Mouse (Mus musculus) liver, embryonic 15.5 days (tissue): ENCODE measurements around the gene Hesx1. TPM values are rescaled to one million over a fixed set of nuclear protein-coding genes. Genes with fewer than 3 reads are reported as not detected.
A peak's percentile ranks its signal among the peaks of the same experiment; 100 is the strongest.
"Not testable (repeated sequence)": the region's sequence is repeated elsewhere in the genome, so short reads cannot be mapped to it uniquely, and the experiment has no call there.

ENCODE experiments used
- ATAC-seq: fragments of 200-750 bp; cut with Nextera tagmentation; 2 replicates; pipeline ENCODE4 v1.8.0; 2017; ENCODE audit warnings: moderate number of reproducible peaks, mild to moderate bottlenecking, moderate library complexity; ENCODE audit not compliant: insufficient read depth
- H3K27ac ChIP-seq: fragments of 300-500 bp; sonication (generic); replicated peaks from 2 replicates; pipeline ENCODE4 v1.5.1; 2015; ENCODE audit warnings: mild to moderate bottlenecking, inconsistent platforms
- H3K27me3 ChIP-seq: fragments of 300-500 bp; sonication (generic); 2 replicates; pipeline ENCODE4 v1.6.1; 2015; ENCODE audit warnings: mild to moderate bottlenecking, inconsistent platforms
- H3K36me3 ChIP-seq: fragments of 300-500 bp; sonication (generic); replicated peaks from 2 replicates; pipeline ENCODE4 v1.6.1; 2015; ENCODE audit warnings: moderate library complexity, mild to moderate bottlenecking, inconsistent platforms
- H3K4me1 ChIP-seq: fragments of 300-500 bp; sonication (generic); replicated peaks from 2 replicates; pipeline ENCODE4 v1.6.1; 2015; ENCODE audit warnings: inconsistent platforms
- H3K4me2 ChIP-seq: fragments of 300-500 bp; sonication (generic); 2 replicates; pipeline ENCODE4 v1.6.1; 2015; ENCODE audit warnings: moderate library complexity, mild to moderate bottlenecking, inconsistent platforms
- H3K4me3 ChIP-seq: fragments of 300-500 bp; sonication (generic); replicated peaks from 2 replicates; pipeline ENCODE4 v1.5.1; 2015; ENCODE audit warnings: mild to moderate bottlenecking, inconsistent platforms
- H3K9ac ChIP-seq: fragments of 300-500 bp; sonication (generic); 2 replicates; pipeline ENCODE4 v1.6.1; 2015; ENCODE audit warnings: moderate library complexity, mild to moderate bottlenecking, inconsistent platforms
- H3K9me3 ChIP-seq: fragments of 300-500 bp; sonication (generic); replicated peaks from 2 replicates; pipeline ENCODE4 v1.6.1; 2016; ENCODE audit warnings: inconsistent platforms
- WGBS: fragments of 180-500 bp; shearing (Covaris S2); methylation state at CpG from one replicate; pipeline ENCODE4 v1.1.7; 2015; ENCODE audit warnings: mixed read lengths; ENCODE audit not compliant: insufficient replicate concordance; 5-methylcytosine and 5-hydroxymethylcytosine counted together
- polyA plus RNA-seq: library from polyadenylated mRNA; unstranded; fragments of >200 nt; fragmentation: Nextera tagmentation; extraction: Ambion mirVana; gene quantifications from 2 replicates; pipeline ENCODE4 v1.2.1, GENCODE M21; 2015

The Hesx1 gene
- polyA plus RNA-seq, result 6.1 and 7.0 TPM in 2 replicates

- no peak within 1 kb of the TSS for H3K27ac ChIP-seq
Observed at GRCm38 (mm10) chr14:26994211-26994741, at the start of gene Hesx1. Hesx1 (plus strand) TSS chr14:26994416.

GRCm38 (mm10) chr14:26956139-26956538 is 38.1 kb upstream of the Hesx1 start:
- not testable (repeated sequence) for H3K27ac ChIP-seq, H3K4me2 ChIP-seq, H3K9ac ChIP-seq, H3K36me3 ChIP-seq, H3K27me3 ChIP-seq, H3K9me3 ChIP-seq, H3K4me1 ChIP-seq, ATAC-seq, H3K4me3 ChIP-seq
- WGBS, result 79% methylated on average over 2 of the region's 2 CpGs

More at GRCm38 (mm10) chr14:26994211-26994741, at the start of gene Hesx1:
- Histone ChIP-seq H3K9me3 (no peaks in the 10 kb centered on the region), H3K36me3 (no peaks in the 10 kb centered on the region), H3K27me3 (no peaks in the 10 kb centered on the region), H3K4me1 (peaks cover 11% of the 10 kb centered on the region), H3K9ac (no peak within 1 kb of the TSS), H3K4me2 (peak within 1 kb of the TSS; percentile 63), H3K4me3 (peak within 1 kb of the TSS; percentile 37)
- peak; percentile 65 for ATAC-seq
- WGBS, result under 1% methylated on average over 16 of the region's 16 CpGs

DNA sequence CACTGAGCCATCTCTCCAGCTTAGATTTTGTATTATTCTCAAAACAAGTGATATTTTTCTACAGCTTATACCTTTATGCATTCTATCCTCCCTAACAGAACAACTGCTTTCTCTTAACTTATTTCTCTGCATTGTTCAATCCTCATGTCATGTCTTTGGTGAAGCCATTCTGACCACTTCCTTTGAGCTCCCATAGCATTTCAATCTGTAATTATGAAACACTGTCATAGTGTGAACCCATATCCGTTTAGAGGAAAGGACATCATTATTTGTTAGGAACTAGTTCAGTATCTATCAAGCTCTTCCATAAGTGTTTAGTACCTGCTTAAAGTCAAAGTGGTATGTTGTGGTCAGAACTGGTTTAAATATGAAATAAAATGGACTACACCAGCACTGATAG is 33.7 kb upstream of the Hesx1 start:
- H3K27ac ChIP-seq, result no peak overlapping the region
- H3K4me1 ChIP-seq, result no peaks in the 10 kb centered on the region
- ATAC-seq, result no peak
- no peak overlapping the region for H3K9ac ChIP-seq
- no peak overlapping the region for H3K4me3 ChIP-seq
- no peaks in the 10 kb centered on the region; the same call in 1 of the 2 replicates for H3K36me3 ChIP-seq
- 52% methylated on average over 1 of the region's 1 CpGs for WGBS
- H3K9me3 ChIP-seq, result no peaks in the 10 kb centered on the region
- H3K27me3 ChIP-seq, result no peaks in the 10 kb centered on the region
- no peak overlapping the region for H3K4me2 ChIP-seq

DNA sequence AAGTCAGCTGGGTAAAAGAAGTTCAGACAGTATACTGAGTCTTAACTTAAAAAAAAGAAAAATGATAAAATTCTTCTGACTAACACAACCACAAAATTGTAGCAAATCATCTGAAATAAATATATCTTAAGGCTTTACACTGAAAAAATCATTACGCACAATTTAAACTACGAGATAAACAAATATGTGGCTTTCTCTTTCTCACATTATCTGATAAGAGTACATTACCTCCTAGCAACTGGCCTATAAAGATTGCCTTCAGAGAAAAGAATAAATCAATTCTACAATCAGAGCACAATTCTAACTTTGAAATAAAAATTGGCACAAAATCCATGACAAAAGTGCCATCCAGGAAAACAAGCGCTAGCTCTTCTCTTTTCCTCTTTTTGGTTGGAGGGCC is 25.1 kb upstream of the Hesx1 start:
- Histone ChIP-seq H3K4me3 (peak overlapping the region; percentile 82), H3K4me2 (peak overlapping the region; percentile 99), H3K27me3 (peaks cover 12% of the 10 kb centered on the region; the same call in 1 of the 2 replicates), H3K9ac (no peak overlapping the region), H3K4me1 (peaks cover 24% of the 10 kb centered on the region), H3K9me3 (no peaks in the 10 kb centered on the region), H3K27ac (no peak overlapping the region), H3K36me3 (no peaks in the 10 kb centered on the region)
- WGBS, result 40% methylated on average over 3 of the region's 3 CpGs
- no peak for ATAC-seq

- Histone ChIP-seq H3K27me3 (peaks cover 12% of the 10 kb centered on the region; the same call in 1 of the 2 replicates), H3K27ac (peak overlapping the region; percentile 68), H3K9ac (peak overlapping the region; percentile 80), H3K4me2 (peak overlapping the region; percentile 99), H3K9me3 (no peaks in the 10 kb centered on the region), H3K4me3 (peak overlapping the region; percentile 82), H3K36me3 (no peaks in the 10 kb centered on the region), H3K4me1 (peaks cover 24% of the 10 kb centered on the region)
- peak; percentile 74 for ATAC-seq
- under 1% methylated on average over 62 of the region's 62 CpGs for WGBS
Observed at GRCm38 (mm10) chr14:26969856-26970407, 24.3 kb upstream of the Hesx1 start.

GRCm38 (mm10) chr14:26970439-26970932 is 23.7 kb upstream of the Hesx1 start:
- ATAC-seq, result peak; percentile 98
- Histone ChIP-seq H3K36me3 (no peaks in the 10 kb centered on the region), H3K4me1 (peaks cover 24% of the 10 kb centered on the region), H3K27ac (peak overlapping the region; percentile 68), H3K4me2 (peak overlapping the region; percentile 99), H3K9me3 (no peaks in the 10 kb centered on the region), H3K9ac (peak overlapping the region; percentile 80), H3K4me3 (peak overlapping the region; percentile 82), H3K27me3 (peaks cover 12% of the 10 kb centered on the region; the same call in 1 of the 2 replicates)
- under 1% methylated on average over 53 of the region's 53 CpGs for WGBS

- Histone ChIP-seq H3K4me1 (peaks cover 25% of the 10 kb centered on the region), H3K4me2 (peak within 1 kb of the TSS; percentile 99), H3K9me3 (no peaks in the 10 kb centered on the region), H3K4me3 (peak within 1 kb of the TSS; percentile 82), H3K27ac (peak within 1 kb of the TSS; percentile 68), H3K9ac (peak within 1 kb of the TSS; percentile 80), H3K27me3 (peaks cover 12% of the 10 kb centered on the region; the same call in 1 of the 2 replicates), H3K36me3 (no peaks in the 10 kb centered on the region)
- 27% methylated on average over 10 of the region's 10 CpGs for WGBS
- ATAC-seq, result no peak
Observed at GRCm38 (mm10) chr14:26971106-26971789, 23.0 kb upstream of the Hesx1 start, which contains the start of gene Appl1. Appl1 (minus strand) TSS chr14:26971232.

GRCm38 (mm10) chr14:26973089-26973488 is 21.1 kb upstream of the Hesx1 start:
- Histone ChIP-seq H3K27ac (no peak overlapping the region), H3K27me3 (peaks cover 12% of the 10 kb centered on the region; the same call in 1 of the 2 replicates), H3K4me1 (peaks cover 22% of the 10 kb centered on the region), H3K4me2 (no peak overlapping the region), H3K4me3 (no peak overlapping the region), H3K36me3 (no peaks in the 10 kb centered on the region), H3K9ac (no peak overlapping the region), H3K9me3 (no peaks in the 10 kb centered on the region)
- WGBS, result 61% methylated on average over 2 of the region's 2 CpGs
- ATAC-seq, result no peak

DNA sequence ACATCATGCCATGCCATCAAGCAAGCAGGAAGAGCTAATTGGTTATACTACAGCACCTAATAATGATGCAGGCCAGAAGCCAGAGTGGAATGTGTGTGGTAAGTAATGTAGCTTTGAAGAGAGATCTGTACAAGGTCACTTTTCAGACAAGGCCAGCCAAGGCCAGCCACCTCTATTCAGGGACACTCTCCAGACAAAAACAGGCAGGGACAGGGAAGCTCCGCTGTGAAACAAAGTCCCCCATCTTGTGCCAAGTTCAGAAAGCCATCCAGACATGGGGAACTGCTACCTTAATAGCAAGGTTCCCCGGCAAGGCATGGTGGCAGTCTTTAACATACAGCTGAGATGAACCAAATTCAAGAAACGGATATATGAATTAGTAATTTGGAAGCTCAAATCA is 18.7 kb upstream of the Hesx1 start:
- Histone ChIP-seq H3K27me3 (peaks cover 4% of the 10 kb centered on the region; the same call in 1 of the 2 replicates), H3K9me3 (no peaks in the 10 kb centered on the region), H3K36me3 (no peaks in the 10 kb centered on the region), H3K4me3 (no peak overlapping the region), H3K4me2 (no peak overlapping the region), H3K27ac (no peak overlapping the region), H3K4me1 (peaks cover 7% of the 10 kb centered on the region), H3K9ac (no peak overlapping the region)
- ATAC-seq, result no peak
- WGBS, result 70% methylated on average over 3 of the region's 3 CpGs

DNA sequence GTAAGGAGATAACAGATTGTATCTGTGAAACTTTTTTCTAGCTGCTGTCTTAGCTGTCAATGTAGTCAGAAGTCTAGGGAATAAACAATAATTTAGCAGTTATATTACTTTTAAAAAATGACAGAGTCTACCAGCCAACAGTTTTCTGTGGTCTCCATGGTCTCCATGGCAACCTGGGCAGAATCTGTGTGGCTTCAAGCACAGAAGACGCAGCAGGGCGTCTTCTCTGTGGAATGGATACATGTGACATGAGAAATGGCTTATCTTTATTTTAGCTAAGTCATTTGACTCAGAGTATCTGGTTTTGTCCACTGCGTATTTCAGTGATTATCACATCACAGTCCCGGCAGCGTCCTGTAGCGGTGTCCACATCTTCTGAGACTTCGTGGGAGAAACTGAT is 18.0 kb upstream of the Hesx1 start:
- no peaks in the 10 kb centered on the region for H3K9me3 ChIP-seq
- H3K4me1 ChIP-seq, result peaks cover 5% of the 10 kb centered on the region
- no peak overlapping the region for H3K4me2 ChIP-seq
- H3K36me3 ChIP-seq, result no peaks in the 10 kb centered on the region
- no peak overlapping the region for H3K9ac ChIP-seq
- no peak overlapping the region for H3K27ac ChIP-seq
- 16% methylated on average over 7 of the region's 7 CpGs for WGBS
- peaks cover 2% of the 10 kb centered on the region; the same call in 1 of the 2 replicates for H3K27me3 ChIP-seq
- no peak for ATAC-seq
- no peak overlapping the region for H3K4me3 ChIP-seq

GRCm38 (mm10) chr14:26977500-26977899 is 16.7 kb upstream of the Hesx1 start:
- ATAC-seq, result no peak
- H3K27ac ChIP-seq, result no peak overlapping the region
- 17% methylated on average over 2 of the region's 2 CpGs for whole genome bisulfite sequencing
- H3K4me2 ChIP-seq, result no peak overlapping the region
- 0 out of 2 replicates have a peak, but pooled peaks cover 3% of the 10 kb centered on the region for H3K4me1 ChIP-seq
- H3K9me3 ChIP-seq, result no peaks in the 10 kb centered on the region
- H3K27me3 ChIP-seq, result no peaks in the 10 kb centered on the region; the same call in 1 of the 2 replicates
- H3K9ac ChIP-seq, result no peak overlapping the region
- H3K36me3 ChIP-seq, result no peaks in the 10 kb centered on the region
- H3K4me3 ChIP-seq, result no peak overlapping the region
